Mouse (Mus musculus) midbrain, embryonic 15.5 days (tissue): ENCODE results near the gene Gm49337. TPM values are rescaled to one million over a fixed set of nuclear protein-coding genes. Genes with fewer than 3 reads are reported as not detected.

Experiments used
- ATAC-seq: fragments of 200-750 bp; cut with Nextera tagmentation; replicated peaks from 2 replicates; pipeline ENCODE4 v1.8.0; 2017; ENCODE audit warnings: moderate TSS enrichment
- H3K27ac ChIP-seq: fragments of 300-500 bp; sonication (generic); 2 replicates; pipeline ENCODE4 v1.5.1; 2015; ENCODE audit warnings: mild to moderate bottlenecking, inconsistent platforms
- H3K27me3 ChIP-seq: fragments of 300-500 bp; sonication (generic); replicated peaks from 2 replicates; pipeline ENCODE4 v1.6.1; 2015; ENCODE audit warnings: inconsistent platforms
- H3K36me3 ChIP-seq: fragments of 300-500 bp; sonication (generic); replicated peaks from 2 replicates; pipeline ENCODE4 v1.6.1; 2015; ENCODE audit warnings: inconsistent platforms
- H3K4me1 ChIP-seq: fragments of 300-500 bp; sonication (generic); 2 replicates; pipeline ENCODE4 v1.6.1; 2015; ENCODE audit warnings: inconsistent platforms
- H3K4me2 ChIP-seq: fragments of 300-500 bp; sonication (generic); 2 replicates; pipeline ENCODE4 v1.6.1; 2015; ENCODE audit warnings: inconsistent platforms, mild to moderate bottlenecking, moderate library complexity
- H3K4me3 ChIP-seq: fragments of 300-500 bp; sonication (generic); 2 replicates; pipeline ENCODE4 v1.5.1; 2015; ENCODE audit warnings: mild to moderate bottlenecking, inconsistent platforms
- H3K9ac ChIP-seq: fragments of 300-500 bp; sonication (generic); 2 replicates; pipeline ENCODE4 v1.6.1; 2015; ENCODE audit warnings: mild to moderate bottlenecking, inconsistent platforms
- H3K9me3 ChIP-seq: fragments of 300-500 bp; sonication (generic); 2 replicates; pipeline ENCODE4 v1.6.1; 2016; ENCODE audit warnings: inconsistent platforms
- WGBS: fragments of 180-500 bp; shearing (Covaris S2); methylation state at CpG from one replicate; pipeline ENCODE4 v1.1.7; 2015; ENCODE audit warnings: mixed read lengths; 5-methylcytosine and 5-hydroxymethylcytosine counted together
- polyA plus RNA-seq: library from polyadenylated mRNA; unstranded; fragments of >200 nt; fragmentation: Nextera tagmentation; extraction: Ambion mirVana; gene quantifications from 2 replicates; pipeline ENCODE4 v1.2.1, GENCODE M21; 2015

The Gm49337 gene
- polyA plus RNA-seq, 1 experiment from 2014 or later = not detected

DNA sequence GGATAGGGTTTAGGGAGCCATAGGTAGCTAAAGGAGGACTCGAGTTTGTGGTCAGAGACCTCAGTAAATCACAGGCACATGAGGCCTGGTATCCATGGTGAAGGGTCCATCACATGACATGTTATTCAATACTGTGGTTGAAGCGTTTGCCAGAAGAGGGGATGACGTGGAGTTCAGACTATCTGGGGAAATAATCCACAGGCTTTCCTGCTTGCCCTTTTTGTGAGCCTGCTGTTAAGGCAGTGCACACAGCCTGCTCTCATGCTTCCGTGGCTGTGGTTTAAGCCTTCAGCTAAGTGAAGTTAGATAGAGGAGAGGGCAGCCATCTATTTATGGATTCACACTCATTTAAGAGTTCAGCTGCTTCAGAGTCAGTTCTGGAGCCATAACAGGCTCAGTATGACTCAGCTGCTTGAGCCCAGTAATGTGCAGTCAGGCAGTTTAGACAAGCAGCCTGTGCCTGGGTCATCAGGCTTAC is 127.7 kb downstream of the Gm49337 start:
- Histone ChIP-seq H3K4me3 (no peak overlapping the region), H3K27me3 (no peaks in the 10 kb centered on the region), H3K36me3 (peaks cover 24% of the 10 kb centered on the region; the same call in 1 of the 2 replicates), H3K9me3 (no peaks in the 10 kb centered on the region), H3K4me2 (no peak overlapping the region), H3K27ac (no peak overlapping the region), H3K4me1 (no peaks in the 10 kb centered on the region), H3K9ac (no peak overlapping the region)
- no peak for ATAC-seq
- WGBS = 69% methylated on average over 4 of the region's 4 CpGs

GRCm38 (mm10) chr4:116304551-116304950 is 131.4 kb downstream of the Gm49337 start:
- Histone ChIP-seq H3K4me2 (no peak overlapping the region), H3K9ac (no peak overlapping the region), H3K9me3 (no peaks in the 10 kb centered on the region), H3K27me3 (no peaks in the 10 kb centered on the region), H3K27ac (no peak overlapping the region), H3K4me3 (no peak overlapping the region), H3K36me3 (peaks cover 52% of the 10 kb centered on the region), H3K4me1 (no peaks in the 10 kb centered on the region)
- ATAC-seq = no peak
- 25% methylated on average over 1 of the region's 1 CpGs for WGBS

DNA sequence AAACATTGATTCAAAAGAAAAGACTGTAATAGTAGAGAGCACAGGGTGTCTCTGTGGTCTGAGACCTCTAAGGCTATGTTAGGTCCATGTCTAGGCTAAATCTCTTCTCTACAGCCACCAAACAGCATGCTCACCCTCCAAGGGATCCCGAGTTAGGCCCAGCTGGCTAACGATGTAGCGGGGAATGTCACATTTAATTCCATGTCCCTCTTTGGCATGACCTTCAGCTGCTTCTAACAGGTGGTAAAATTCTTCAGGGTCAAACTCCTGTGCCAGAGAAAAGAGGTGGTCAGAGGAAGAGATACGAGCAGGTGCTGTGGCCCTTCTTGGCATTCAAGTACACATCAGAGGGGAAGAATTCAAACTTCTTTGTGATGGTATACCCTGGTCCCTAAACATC is 144.4 kb downstream of the Gm49337 start:
- Histone ChIP-seq H3K4me2 (no peak overlapping the region), H3K27me3 (no peaks in the 10 kb centered on the region), H3K27ac (no peak overlapping the region), H3K9me3 (no peaks in the 10 kb centered on the region), H3K4me3 (no peak overlapping the region), H3K4me1 (no peaks in the 10 kb centered on the region), H3K36me3 (peaks cover 48% of the 10 kb centered on the region; the same call in 1 of the 2 replicates), H3K9ac (no peak overlapping the region)
- no peak for ATAC-seq
- WGBS = 96% methylated on average over 4 of the region's 4 CpGs

- Histone ChIP-seq H3K9ac (no peak overlapping the region), H3K27me3 (no peaks in the 10 kb centered on the region), H3K9me3 (no peaks in the 10 kb centered on the region), H3K4me2 (no peak overlapping the region), H3K27ac (no peak overlapping the region), H3K4me3 (no peak overlapping the region), H3K36me3 (peaks cover 53% of the 10 kb centered on the region), H3K4me1 (no peaks in the 10 kb centered on the region)
- 92% methylated on average over 6 of the region's 6 CpGs for WGBS
- no peak for ATAC-seq
Observed at GRCm38 (mm10) chr4:116322127-116322526, 148.9 kb downstream of the Gm49337 start.

DNA sequence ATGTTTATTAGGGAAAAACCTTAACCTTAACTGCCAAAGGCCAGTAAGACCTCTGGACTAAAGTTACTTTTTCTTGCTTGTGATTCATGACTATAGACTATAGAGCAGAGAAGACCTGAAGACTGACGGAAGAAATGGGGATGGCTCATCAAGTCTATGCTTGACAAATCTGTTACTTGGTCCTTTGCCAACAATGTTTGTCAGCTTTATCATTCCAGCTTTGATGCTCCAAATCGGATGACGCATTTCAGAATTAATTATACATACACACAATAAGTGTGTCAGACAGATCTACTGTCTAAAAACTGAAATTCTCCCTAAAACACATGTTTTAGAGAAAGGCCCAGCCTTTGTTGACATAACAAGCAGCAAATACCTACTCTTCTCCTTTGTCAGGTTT is 156.1 kb downstream of the Gm49337 start:
- no peak for ATAC-seq
- 86% methylated on average over 3 of the region's 3 CpGs for WGBS
- Histone ChIP-seq H3K36me3 (peaks cover 33% of the 10 kb centered on the region; the same call in 1 of the 2 replicates), H3K4me3 (no peak overlapping the region), H3K4me1 (no peaks in the 10 kb centered on the region), H3K9ac (no peak overlapping the region), H3K9me3 (no peaks in the 10 kb centered on the region), H3K4me2 (no peak overlapping the region), H3K27me3 (no peaks in the 10 kb centered on the region), H3K27ac (no peak overlapping the region)

DNA sequence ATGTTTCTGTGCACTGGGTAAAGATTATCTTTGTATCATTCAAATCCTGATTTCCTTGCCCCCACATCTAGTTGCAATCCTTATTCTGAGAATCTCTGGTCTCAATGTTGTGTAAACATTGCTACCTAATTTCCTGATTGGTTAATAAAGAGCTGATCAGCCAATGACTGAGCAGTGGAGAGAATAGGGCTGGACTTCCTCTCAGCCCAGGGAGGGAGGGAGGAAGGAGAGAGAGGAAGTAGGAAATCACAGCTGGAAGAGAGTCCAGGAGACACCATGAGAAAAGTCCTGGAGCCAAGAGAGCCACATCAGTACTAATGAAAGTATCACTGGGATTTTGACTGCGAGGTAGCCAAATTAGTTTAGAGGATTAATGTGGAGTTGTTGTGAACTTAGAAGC is 163.1 kb downstream of the Gm49337 start:
- Histone ChIP-seq H3K36me3 (0 out of 2 replicates have a peak, but pooled peaks cover 2% of the 10 kb centered on the region), H3K9me3 (no peaks in the 10 kb centered on the region), H3K4me1 (no peaks in the 10 kb centered on the region), H3K4me3 (no peak overlapping the region), H3K4me2 (no peak overlapping the region), H3K27ac (no peak overlapping the region), H3K27me3 (no peaks in the 10 kb centered on the region), H3K9ac (no peak overlapping the region)
- ATAC-seq = no peak
- WGBS = 92% methylated on average over 1 of the region's 1 CpGs

GRCm38 (mm10) chr4:116342119-116342518 is 168.9 kb downstream of the Gm49337 start:
- H3K4me3 ChIP-seq = no peak overlapping the region
- H3K9ac ChIP-seq = no peak overlapping the region
- H3K4me2 ChIP-seq = no peak overlapping the region
- no peaks in the 10 kb centered on the region for H3K36me3 ChIP-seq
- no peaks in the 10 kb centered on the region for H3K27me3 ChIP-seq
- H3K4me1 ChIP-seq = no peaks in the 10 kb centered on the region
- H3K27ac ChIP-seq = no peak overlapping the region
- no peaks in the 10 kb centered on the region for H3K9me3 ChIP-seq
- no peak for ATAC-seq

Other genes starting within 250 kb of the Gm49337 start
- gene Dmbx1, start 233.5 kb upstream of the Gm49337 start, polyA plus RNA-seq = 10.9 and 12.7 TPM in 2 replicates
- 26.3 and 26.7 TPM in 2 replicates for gene Faah, start 155.5 kb upstream of the Gm49337 start, polyA plus RNA-seq
- gene Nsun4, start 119.5 kb upstream of the Gm49337 start, polyA plus RNA-seq = 12.3 and 13.5 TPM in 2 replicates
- gene Uqcrh, start 98.3 kb upstream of the Gm49337 start, polyA plus RNA-seq = 406 and 430 TPM in 2 replicates
- gene Lrrc41, start 98.1 kb upstream of the Gm49337 start, polyA plus RNA-seq = 74.4 and 74.5 TPM in 2 replicates
- 7.9 and 9.3 TPM in 2 replicates for gene Rad54l, start 49.7 kb upstream of the Gm49337 start, polyA plus RNA-seq
- 70.5 and 72.4 TPM in 2 replicates for gene Pomgnt1, start 49.5 kb upstream of the Gm49337 start, polyA plus RNA-seq
- 2.2 and 2.6 TPM in 2 replicates for gene Lurap1, start 22.0 kb upstream of the Gm49337 start, polyA plus RNA-seq
- gene Tspan1, start 5.8 kb upstream of the Gm49337 start, polyA plus RNA-seq = 0.22 and 0.26 TPM in 2 replicates
- gene 1700042G07Rik, start within 50 bp of the Gm49337 start, polyA plus RNA-seq = not detected in 2 replicates
- 81.1 and 89.7 TPM in 2 replicates for gene Pik3r3, start 48.2 kb downstream of the Gm49337 start, polyA plus RNA-seq